Mouse (Mus musculus) spleen, postnatal 36 days (tissue): ENCODE measurements around the gene Vmn2r12.
"Not testable (repeated sequence)": the region's sequence is repeated elsewhere in the genome, so short reads cannot be mapped to it uniquely, and the experiment has no call there.

ENCODE experiments used
- DNase-seq, 2 experiments: peaks; one replicate each; pipeline ENCODE4 v3.0.0; 2022; ENCODE audit warnings: low spot score in 2 of 2, mixed read lengths in 1 of 2

The Vmn2r12 gene

GRCm38 (mm10) chr5:109097850-109098249, at the start of gene Vmn2r12:
TSS of gene Vmn2r12 (minus strand) at chr5:109097950.
- not testable (repeated sequence) for DNase-seq

- no peak for DNase-seq
Observed at GRCm38 (mm10) chr5:109139546-109139945, 41.8 kb upstream of the Vmn2r12 start.

- DNase-seq = no peak
Observed at GRCm38 (mm10) chr5:109136731-109137130, 39.0 kb upstream of the Vmn2r12 start.

- DNase-seq = not testable (repeated sequence)
Observed at GRCm38 (mm10) chr5:109096482-109096881, 1.3 kb downstream of the Vmn2r12 start.

- DNase-seq = not testable (repeated sequence)
Observed at GRCm38 (mm10) chr5:109072016-109072415, 25.7 kb downstream of the Vmn2r12 start.

- DNase-seq = not testable (repeated sequence)
Observed at GRCm38 (mm10) chr5:109059469-109059868, 38.3 kb downstream of the Vmn2r12 start, which contains the start of gene Vmn2r11. TSS of gene Vmn2r11 (minus strand) at chr5:109059569.

GRCm38 (mm10) chr5:109055286-109055685, 42.5 kb downstream of the Vmn2r12 start:
- DNase-seq = no peak
